Mouse (Mus musculus) adrenal gland, postnatal 10 days (tissue): ENCODE measurements around the gene Ruvbl1. TPM values are rescaled to one million over a fixed set of nuclear protein-coding genes. Genes with fewer than 3 reads are reported as not detected.
A peak's percentile ranks its signal among the peaks of the same experiment; 100 is the strongest.

ENCODE experiments used
- DNase-seq: peaks from one replicate; pipeline ENCODE4 v3.0.0; 2021; ENCODE audit warnings: mixed read lengths
- total RNA-seq, 2 experiments: library from RNA; stranded (reverse); gene quantifications; 2 replicates each; pipeline ENCODE4 v1.2.3; 2021

Gene Ruvbl1
- total RNA-seq, 2 experiments from 2014 or later: 31.4 to 34.8 TPM

- no peak for DNase-seq
Measured at GRCm38 (mm10) chr6:88493712-88494111, 28.5 kb downstream of the Ruvbl1 start.

- peak; percentile 75 for DNase-seq
Measured at GRCm38 (mm10) chr6:88499481-88500404, 34.5 kb downstream of the Ruvbl1 start.

- DNase-seq: no peak
Measured at GRCm38 (mm10) chr6:88500405-88500767, 35.2 kb downstream of the Ruvbl1 start.

GRCm38 (mm10) chr6:88502030-88502970 lies 37.1 kb downstream of the Ruvbl1 start:
- no peak for DNase-seq

DNA sequence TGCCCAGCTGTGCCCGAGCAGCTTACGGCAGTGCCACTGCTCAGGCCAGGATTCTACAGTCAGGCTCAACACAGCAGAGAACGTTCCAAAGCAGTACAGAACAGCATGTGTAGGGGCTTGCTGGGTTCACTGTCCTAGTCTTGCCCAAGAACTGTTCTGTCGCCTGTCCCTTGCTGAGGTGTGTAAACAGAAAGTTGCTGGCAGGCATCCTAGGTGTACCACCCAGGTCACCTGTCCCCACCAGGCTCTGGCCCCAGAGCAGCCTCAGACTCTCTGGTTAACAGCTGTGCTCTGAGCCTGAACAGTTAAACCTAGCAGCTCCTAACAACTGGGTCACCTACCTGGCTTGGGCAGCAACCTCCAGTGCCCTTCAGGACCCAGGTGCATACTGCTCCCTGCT lies 37.8 kb downstream of the Ruvbl1 start:
- no peak for DNase-seq

- DNase-seq: no peak
Measured at GRCm38 (mm10) chr6:88513984-88514383, 48.8 kb downstream of the Ruvbl1 start.

DNA sequence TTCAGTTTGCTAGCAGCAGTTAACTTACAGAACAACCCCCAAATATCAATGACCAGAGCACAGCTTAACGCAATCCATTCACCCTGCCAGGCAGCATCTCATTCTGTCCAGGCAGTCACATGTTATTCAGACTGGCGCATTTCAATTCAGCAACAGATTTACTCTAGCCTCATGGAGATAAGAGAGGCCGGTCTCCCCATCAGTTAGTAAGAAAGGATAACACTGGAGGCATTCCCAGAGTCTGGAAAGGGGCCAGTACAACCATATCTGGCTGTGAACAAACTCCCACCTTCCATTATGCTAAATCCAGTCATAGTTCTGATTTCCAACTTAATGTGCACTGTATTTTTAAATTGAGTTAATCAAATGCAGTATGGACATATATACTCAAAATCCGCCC lies 49.3 kb downstream of the Ruvbl1 start:
- no peak for DNase-seq

- no peak for DNase-seq
Measured at GRCm38 (mm10) chr6:88515971-88516370, 50.8 kb downstream of the Ruvbl1 start.

- DNase-seq: no peak
Measured at GRCm38 (mm10) chr6:88516667-88517066, 51.5 kb downstream of the Ruvbl1 start.

DNA sequence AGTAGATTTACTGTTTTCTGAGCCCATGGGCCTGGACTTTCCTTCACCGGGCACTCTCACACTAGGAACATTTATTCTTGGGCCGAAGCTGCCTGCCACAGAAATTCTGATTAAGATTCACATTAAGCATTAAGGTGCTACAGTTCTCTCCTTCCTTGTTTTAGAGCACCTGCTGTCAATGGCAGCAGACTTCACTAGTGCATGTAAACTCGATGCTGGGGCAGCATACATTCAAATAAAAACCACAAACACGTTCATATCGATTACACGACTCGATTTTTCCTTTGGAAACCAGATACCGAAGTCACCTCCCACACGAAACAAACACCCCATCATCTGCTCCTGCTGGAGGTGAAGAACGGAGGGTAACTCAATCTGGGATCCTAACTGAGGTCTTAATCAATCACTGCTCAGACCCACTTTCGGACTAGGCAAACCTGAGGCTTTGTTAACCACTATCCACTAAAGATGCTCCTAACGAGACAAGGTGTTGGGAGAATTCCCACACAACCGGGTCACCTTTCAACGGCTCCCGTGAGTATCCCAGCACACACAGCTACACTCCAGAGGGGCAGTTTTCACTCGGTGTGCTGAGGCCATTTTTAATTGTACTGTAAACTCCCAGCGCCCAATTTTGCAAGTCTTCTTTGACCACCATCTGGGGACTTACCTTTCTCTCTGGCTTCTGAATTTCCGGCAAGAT lies 52.6 kb downstream of the Ruvbl1 start:
- DNase-seq: no peak

DNA sequence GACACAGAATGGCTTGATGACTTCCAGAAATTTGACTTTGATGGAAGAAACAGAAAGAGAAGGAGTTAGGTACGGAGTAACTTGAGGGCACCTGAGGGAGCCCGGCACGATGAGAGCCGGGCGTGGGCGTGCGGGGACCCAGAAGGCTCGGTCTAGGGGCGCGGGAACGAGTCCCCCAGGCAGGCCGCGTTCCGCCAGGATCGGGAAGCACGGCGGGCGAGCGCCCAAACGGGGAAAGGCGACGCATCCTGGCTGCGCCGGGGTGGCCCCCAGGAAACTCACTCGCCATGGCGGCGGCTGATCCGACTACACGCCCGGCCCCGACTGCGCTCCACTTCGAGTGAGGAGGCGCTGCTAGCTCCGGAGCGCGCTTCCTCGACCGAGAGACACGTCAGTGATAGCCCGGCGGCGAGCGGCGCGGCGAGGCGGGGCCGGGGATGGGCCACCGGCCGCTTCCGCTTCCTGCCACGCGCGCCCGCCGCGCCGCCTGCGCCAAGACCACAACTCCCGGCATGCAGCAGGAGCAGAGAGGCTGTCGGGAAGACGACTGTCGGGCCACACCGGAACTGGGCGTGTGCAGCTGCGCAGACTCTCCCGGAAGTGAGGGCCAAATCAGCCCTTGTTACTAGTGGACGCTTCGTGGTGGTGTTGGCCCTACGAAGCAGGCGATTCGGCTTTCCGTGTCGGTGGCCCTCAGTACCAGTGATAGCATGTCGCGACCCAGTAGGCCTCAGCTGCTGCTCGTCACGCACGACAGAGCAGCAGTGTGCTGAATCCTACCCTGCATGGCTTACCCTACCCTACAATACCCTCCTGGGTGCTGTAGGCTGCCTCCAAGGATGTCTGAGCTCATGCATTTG lies 53.4 kb downstream of the Ruvbl1 start, which contains the start of gene Sec61a1:
TSS of gene Sec61a1 (minus strand) at position 502 of the 860 bp plus-strand sequence.
- peak; percentile 98 for DNase-seq

GRCm38 (mm10) chr6:88521821-88522220 lies 56.6 kb downstream of the Ruvbl1 start:
- DNase-seq: no peak

DNA sequence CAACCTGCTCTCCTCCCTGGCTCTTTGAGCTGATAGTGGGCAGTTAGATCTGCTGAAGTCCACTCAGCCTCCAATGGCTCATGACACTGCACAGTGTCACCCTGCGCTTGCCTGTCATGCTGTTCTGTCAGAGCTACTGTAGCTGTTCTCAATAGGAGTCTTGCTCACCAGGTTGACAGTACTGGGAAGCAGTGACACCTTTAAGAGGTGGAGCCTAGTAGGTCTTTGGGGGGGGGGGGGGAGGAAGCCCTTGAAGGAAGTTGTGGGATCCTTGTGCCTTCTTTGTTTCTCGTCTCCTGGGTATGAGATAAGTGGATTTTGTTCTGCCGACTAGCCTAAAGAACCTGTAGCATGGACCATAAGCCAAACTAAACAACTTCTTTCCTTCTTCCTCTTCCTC lies 57.4 kb downstream of the Ruvbl1 start:
- no peak for DNase-seq

- DNase-seq: no peak
Measured at GRCm38 (mm10) chr6:88523043-88523442, 57.8 kb downstream of the Ruvbl1 start.

DNA sequence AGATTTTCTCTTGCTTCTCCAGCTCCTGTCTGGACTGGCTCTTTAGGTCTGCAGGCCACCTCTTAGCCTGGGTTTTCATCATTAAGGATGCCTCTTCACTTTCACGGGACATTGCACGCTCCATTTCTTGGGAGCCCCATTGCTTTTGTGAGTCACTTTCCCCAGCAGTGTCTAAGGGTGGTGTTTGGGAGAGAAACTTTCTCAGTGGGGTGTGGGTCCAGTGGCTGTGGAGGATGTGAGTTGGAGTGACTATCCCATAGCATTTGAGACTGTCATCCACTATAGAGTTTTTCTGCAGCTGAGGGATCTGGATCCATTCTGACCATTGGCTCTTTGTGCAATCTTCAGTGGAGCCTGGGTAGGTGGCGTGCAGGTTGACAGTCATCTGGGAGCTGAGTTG lies 58.2 kb downstream of the Ruvbl1 start:
- DNase-seq: no peak

DNA sequence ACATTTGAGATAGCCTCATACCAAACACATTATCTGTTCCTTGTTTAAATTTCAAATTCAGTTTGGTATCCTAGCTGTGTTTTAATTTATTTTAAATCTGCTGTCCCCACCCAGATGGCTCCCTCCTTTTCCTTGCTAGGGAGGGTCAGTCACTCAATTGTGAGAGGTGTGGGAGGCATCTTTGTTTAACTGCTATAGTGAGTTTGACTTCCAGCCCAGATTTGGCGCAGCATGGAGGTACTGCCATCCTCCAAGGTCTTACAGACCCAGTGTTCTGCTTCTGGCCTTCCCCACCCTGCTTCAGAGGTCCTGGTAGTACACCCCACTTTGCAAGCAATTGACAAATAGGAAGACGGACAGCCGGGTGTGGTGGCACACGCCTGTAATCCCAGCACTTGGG lies 58.8 kb downstream of the Ruvbl1 start:
- DNase-seq: no peak

GRCm38 (mm10) chr6:88530306-88530705 lies 65.1 kb downstream of the Ruvbl1 start:
- DNase-seq: peak; percentile 71

GRCm38 (mm10) chr6:88540093-88540755 lies 75.0 kb downstream of the Ruvbl1 start:
- DNase-seq: peak; percentile 47

DNA sequence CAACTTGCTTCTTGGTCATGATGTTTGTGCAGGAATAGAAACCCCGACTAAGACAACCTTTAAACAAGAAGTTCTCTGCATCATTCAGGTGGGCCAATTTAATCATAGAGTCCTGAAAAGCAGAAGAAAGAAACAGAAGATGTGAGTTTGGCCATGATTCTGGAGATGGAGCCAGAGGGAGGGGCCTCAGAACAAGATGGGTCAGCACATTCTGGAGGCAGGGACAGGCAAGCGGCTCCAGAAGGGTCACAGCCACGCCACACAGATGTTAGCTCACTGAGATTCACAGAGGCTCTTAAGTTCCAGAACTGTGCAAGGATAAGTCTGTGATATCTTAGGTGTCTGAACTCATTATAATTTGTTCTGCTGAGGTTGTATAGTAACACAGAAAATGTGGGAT lies 79.0 kb downstream of the Ruvbl1 start:
- no peak for DNase-seq

- DNase-seq: no peak
Measured at GRCm38 (mm10) chr6:88544644-88545396, 79.6 kb downstream of the Ruvbl1 start.
